Mouse (Mus musculus): Measurements from ENCODE around the gene Cotl1. TPM values are rescaled to one million over a fixed set of nuclear protein-coding genes. Genes with fewer than 3 reads are reported as not detected.
"Not testable (repeated sequence)": the region's sequence is repeated elsewhere in the genome, so short reads cannot be mapped to it uniquely, and the experiment has no call there.

Gene Cotl1
- polyA plus RNA-seq (2012; rRNA removed), result 88.9 and 123 TPM in 2 replicates

DNA sequence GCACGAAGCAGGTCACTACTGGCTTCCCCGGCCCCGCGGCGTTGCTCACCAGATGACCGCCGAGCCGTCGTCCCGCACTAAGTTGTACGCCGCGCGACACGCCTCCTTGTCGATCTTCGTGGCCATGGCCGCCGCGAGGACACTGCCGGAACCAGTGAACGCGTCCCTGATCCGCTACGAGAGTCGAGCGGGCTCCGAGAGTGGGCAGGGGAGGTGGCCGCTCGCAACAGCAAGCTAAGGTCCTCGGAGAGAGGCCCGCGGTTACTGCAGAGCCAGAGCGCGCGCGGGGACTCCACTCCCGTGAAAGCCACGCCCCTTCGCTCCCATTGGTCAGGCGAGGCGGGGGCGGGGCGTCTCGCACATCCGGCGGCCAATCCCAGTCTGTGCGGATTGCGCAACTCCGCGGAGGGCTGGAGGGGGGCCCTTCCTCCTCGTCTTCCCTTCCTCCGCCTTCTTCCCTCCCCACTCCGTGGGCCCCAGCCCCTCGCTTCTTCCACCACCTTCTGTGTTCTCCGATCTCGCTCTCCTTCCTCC, at the start of gene Cotl1:
Gene Cotl1 (minus strand): TSS at position 270 of the 534 bp plus-strand sequence.
- peak; percentile 96 for DNase-seq (ENCODE audit: low spot score)

DNA sequence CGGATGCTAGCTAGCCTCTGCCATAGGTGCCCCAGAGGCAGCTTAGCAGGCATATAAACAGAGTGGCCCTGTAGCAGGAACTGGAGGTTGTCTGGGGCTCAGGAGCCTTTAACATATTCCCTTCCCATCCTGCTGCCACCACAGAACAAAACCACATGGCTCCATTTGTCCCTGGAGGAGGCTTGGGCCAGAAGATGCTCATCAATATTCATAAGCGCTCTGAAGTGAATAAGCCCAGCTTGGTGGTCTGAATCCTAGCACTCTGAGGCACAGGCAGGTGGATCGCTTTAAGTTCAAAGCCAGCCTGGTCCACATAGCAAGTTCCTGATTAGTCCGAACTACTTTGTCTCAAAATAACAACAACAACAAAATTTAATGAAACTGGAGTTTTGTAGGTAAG, 47.7 kb upstream of the Cotl1 start:
- DNase-seq (ENCODE audit: low spot score), result no peak

DNA sequence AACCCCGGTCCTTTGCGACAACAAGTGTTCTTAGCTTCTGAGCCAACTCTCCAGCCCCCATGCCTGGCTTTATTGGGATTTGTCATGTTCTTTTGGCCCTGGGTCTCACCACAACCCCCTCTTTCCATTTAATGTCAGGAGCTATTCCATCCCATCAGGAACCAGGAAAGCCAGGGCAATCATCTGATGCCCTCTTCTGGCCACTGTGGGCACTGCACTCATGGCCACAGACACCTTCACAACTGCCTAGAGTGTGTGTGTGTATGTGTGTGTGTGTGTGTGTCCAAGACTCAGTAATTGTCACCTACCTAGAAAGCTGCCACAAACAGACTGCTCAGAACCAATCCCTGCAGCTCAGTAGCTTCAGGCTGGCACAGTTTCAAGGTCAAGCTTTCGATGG, 46.8 kb upstream of the Cotl1 start:
- no peak for DNase-seq (ENCODE audit: low spot score)

DNA sequence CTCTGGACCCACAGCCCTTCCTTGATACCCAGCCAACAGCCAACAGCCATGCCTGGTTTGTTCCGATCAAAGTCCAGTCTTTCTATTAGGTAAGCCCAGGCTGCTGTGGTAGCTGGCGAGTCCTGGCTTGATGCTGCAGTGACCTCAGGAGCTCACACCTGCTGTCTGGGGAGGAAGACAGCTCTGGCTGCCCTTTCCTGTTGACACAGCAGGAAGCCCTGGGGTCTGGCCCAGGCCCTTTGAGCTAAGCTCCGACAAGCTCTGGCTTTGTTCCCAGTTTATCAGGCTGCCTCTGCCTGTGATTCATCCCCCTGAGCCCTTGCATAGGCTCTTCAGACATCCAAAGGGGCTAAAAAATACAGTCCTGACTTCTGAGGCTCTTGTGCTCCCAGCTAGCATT, 45.3 kb upstream of the Cotl1 start:
- DNase-seq (ENCODE audit: low spot score), result no peak

DNA sequence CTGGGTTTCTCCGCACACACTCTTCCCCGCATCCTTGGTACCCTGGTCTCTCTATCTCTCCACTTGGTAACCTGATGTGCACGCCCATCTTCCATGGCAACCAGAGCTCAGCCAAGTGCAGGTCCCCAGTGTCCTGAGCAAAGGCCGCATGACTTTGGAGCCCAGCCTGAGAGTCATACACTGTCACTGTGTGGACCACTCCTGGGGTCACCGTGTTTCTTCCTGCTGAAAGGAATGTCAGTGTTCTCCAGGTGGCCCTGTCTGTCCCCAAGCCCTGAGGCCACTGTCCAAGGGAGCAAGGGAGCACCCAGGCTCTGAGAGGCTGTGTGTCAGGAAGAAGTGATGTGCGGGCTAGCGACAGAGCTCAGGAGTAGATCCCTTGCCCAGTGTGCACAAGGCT, 42.9 kb upstream of the Cotl1 start:
- no peak for DNase-seq (ENCODE audit: low spot score)

DNA sequence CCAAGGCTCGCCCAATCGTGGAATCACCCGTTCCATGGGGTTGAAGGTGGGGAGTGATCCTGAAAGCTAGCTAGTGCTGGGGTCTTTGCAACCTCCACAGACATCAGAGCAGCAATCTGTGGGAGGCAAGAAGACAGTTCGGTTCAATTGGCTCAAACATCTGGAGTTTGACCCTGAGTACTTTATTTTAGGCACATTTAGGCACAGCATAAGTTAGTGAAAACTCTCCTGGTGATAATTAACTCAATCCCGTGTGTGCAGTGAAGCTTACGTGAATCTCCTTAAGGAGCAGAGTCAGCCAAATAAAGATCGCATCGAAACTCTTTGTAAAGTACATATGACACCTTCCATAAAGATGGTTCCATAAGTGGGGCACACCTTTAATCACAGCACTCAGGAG, 41.6 kb upstream of the Cotl1 start:
- no peak for DNase-seq (ENCODE audit: low spot score)

DNA sequence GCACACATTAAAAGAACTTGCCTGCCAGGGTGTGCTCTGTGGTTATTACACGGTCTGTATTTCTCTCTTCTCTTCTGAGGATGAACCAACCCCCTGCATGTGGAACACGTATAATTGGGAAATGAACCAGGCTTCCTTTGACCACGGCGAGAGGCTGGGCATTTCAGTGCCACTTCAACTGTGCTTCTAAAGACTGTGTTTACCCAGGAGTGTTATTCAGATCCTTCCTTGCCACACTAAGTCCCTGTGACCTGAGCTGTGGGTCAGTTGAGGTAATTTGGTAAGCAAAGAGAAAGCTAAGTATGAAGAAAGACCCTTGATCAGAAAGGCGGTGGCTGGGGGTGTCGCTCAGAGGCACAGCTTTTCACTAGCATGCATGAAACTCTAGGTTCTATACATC, 41.0 kb upstream of the Cotl1 start:
- no peak for DNase-seq (ENCODE audit: low spot score)

DNA sequence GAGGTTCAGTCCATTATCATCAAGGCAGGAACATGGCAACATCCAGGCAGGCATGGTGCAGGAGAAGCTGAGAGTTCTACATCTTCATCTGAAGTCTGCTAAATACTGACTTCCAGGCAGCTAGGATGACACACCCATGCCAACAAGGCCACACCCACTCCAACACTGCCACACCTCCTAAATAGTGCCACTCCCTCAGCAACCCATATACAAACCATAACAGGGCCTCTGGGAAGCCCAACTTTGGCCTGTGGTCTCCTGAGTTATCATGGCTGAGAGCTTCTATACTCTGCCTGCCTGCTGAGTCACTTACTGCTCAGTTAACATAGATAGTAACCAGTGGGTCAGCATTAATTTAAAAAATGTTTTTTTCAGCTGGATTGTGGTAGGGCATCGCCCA, 32.8 kb upstream of the Cotl1 start:
- DNase-seq (ENCODE audit: low spot score), result no peak

DNA sequence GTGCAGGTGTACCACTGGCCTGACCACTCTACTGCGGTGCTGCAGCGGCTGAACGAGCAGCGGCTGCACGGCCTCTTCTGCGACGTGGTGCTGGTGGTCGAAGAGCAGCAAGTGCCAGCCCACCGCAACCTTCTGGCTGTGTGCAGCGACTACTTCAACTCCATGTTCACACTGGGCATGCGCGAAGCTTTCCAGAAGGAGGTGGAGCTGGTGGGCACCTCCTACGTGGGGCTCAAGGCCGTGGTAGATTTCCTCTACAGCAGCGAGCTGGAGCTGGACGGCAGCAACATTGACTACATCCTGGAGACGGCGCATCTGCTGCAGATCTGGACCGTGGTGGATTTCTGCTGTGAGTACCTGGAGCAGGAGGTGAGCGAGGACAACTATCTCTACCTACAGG, 29.3 kb upstream of the Cotl1 start:
- DNase-seq (ENCODE audit: low spot score), result no peak

DNA sequence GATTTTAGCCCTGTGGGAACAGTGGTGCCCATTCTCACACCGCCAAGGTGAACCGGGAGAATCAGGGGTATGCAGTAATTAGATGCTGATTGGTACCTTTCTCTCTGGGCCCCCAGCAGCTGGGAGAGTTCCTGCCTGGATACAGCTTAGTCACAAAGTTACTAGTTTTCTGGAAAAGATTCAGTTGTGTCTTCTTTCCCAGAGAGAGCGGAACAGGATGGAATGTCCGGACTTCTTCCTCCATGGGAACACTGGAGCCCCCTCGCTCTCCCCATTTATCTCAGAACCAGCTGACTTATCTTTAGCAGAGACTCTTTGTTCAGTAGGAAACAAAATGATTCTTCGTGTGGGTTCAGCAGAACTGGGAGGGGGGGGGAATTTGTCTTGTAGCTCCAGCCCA, 22.4 kb upstream of the Cotl1 start:
- DNase-seq (ENCODE audit: low spot score), result no peak

DNA sequence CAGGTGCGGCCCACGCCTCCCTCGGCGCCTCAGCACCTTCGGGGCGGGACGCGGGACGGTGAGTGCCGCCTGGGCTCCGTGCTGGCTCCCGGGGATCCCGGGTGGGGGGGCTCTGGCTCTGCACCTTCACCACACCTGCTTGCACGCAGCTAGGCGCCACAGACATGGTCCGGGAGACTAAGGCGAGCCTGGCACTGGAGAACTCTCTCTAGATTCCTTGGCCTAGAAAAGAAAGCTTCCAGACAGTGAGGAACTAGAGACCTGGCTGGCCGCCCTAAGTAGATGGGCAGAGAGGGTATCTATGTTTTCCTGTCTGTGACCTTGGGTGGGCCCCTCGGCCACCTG, 22.0 kb upstream of the Cotl1 start:
- DNase-seq (ENCODE audit: low spot score), result no peak

DNA sequence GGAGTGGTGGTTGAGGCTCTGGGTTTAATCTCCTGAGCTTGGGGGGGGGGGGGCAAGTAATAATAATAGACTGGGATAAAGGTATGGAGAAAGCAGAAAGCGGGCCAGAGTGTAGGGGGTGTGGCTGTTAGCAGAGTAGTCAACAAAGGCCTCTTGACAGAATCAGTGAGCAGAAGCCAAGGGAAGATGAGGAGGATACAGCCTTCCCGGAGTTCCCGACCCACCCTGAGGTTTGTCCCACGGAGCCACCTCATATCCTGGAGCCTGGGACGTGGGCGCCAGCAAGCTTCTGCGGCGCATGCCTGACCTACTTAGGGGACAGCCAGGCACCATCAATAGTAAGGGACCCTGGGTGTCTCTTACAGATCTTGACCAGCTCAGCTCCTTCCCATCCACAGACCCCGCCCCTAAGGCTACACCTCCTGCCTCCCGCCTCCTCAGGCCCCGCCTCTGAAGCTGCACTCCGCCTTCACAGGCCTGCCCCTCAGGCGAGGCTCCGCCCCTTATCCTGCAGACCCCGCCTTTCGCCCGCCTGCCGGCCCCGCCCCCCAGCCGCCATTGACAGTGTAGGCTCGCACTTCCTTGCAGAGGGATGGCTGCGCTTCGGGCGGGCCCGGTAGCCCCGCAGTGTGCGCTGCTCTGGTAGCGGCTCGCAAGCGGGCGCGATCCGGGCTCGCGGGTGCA, 21.5 kb upstream of the Cotl1 start, which contains the start of gene Klhl36:
Gene Klhl36 (plus strand): TSS at position 561 of the 684 bp plus-strand sequence.
- peak; percentile 89 for DNase-seq (ENCODE audit: low spot score)

DNA sequence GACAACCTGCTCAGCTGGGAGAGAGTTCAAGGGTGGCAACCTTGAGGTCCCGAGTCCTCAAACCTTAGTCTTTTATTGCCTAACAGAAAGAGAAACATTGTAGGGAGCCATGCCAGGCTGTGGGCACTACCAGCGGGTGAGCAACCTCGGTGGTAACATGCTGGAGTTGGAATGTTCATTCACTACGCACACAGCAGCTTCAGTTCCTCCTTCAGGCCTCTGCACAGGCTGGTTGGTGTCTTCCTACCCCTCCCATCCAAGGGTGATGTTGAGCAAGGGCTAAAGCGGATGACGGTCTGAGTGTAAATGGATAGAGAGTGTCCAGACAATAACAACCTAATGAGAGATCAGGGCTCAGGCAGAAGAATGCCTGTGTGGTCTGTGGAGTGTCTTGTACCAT, 17.4 kb upstream of the Cotl1 start:
- no peak for DNase-seq (ENCODE audit: low spot score)

DNA sequence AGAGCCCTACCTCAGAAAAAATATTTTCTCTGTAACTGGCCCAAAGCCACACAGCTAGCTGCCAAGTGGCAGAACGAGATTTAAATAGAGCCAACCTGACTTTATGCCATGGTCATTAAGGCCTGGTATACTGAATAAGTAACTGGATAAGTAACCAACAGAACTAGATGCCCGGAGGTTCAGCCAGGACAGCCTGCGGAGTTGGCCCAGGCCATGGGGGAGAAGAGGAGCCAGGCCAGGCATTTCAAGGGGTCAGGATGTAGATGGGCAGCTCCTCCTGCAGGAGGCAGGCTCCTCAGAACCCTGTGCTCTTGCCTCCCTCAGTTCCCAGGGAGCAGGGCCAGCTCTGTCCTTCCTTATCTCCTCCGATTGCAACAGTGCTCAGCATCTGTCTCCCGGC, 15.3 kb upstream of the Cotl1 start:
- no peak for DNase-seq (ENCODE audit: low spot score)

DNA sequence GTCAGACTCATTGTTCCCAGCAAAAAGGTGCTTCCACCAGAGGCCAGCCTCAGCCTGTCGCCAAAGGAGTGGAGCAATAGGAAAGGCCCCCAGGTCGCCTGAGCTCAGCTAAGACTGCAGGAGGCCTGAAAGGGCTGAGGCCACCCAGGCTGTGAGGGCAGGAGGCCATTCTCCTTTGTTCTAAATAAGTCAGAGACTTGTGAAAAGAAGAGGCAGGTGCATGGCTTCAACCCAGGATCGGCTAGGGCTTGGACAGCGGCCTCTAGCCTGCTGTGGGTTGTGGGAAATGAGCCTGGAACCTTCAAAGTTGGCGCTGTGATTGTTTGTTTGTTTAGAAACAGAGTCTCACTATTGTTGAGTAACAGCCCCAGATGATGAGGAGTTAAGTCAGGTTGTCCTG, 13.7 kb upstream of the Cotl1 start:
- no peak for DNase-seq (ENCODE audit: low spot score)

DNA sequence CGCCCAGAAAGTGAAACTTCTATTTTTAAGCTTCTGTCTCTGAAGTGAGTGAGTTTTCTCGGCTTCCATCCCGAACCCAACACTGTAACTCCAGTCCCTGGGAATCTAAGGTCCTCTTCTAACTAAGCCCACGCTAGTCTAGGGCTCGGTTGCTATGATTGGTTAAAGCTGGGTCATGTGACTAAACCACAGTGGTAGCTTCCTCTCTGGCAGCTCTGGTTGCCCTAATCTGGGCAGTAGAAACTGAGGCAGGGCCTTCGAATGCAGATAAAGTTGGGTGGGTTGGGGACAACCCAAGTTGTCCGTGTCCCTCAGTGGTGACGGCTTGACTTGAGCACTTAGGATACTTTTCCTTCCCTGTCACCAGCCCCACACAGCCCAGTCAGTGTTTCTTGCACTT, 13.2 kb upstream of the Cotl1 start:
- no peak for DNase-seq (ENCODE audit: low spot score)

DNA sequence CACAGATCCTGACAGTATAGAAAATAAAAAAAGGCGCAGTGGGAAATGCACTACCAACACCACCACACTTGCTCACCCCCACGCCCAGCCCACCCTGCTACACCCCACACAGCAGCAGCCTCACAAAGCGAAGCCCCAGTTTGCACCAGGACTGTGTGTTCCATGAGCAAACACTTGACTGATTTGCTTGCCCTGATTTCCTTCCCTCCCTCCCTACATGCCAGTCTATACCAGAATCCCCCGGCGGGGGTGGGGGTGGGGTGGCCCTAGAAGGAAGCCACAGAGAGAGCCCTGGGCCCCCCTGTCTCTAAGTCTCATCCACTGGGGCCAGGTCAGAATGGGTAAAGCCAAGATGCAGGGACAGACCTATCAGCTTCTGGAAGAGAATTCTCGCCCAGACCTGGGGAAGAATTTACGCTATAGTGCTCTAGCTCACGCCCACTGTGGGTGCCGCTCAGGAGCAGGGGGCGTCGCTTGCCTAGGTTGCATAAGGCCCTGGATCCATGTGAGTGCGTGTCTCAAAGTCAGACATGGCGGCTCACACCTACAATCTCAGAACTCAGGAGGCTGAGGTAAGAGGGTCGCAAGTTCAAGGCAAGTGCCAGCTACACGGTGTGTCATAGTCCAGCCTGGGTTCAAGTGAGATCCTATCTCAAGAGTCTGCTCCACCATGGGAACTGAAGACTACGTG, 7.0 kb upstream of the Cotl1 start:
- DNase-seq (ENCODE audit: low spot score), result no peak

DNA sequence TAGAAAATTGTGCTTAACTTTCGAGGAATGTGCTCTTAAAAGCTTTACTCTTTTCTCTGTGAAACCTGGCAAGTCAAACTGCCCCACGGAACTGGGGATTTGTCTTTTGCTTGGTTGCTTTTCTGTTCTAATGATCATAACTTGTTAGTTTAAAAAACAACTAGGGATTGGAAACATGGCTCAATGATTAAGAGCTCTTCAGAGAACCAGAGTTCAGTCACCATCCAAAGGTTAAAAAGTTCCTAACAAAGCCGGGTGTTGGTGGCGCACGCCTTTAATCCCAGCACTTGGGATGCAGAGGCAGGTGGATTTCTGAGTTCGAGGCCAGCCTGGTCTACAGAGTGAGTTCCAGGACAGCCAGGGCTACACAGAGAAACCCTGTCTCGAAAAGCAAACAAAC, 5.4 kb upstream of the Cotl1 start:
- not testable (repeated sequence) for DNase-seq (ENCODE audit: low spot score)

DNA sequence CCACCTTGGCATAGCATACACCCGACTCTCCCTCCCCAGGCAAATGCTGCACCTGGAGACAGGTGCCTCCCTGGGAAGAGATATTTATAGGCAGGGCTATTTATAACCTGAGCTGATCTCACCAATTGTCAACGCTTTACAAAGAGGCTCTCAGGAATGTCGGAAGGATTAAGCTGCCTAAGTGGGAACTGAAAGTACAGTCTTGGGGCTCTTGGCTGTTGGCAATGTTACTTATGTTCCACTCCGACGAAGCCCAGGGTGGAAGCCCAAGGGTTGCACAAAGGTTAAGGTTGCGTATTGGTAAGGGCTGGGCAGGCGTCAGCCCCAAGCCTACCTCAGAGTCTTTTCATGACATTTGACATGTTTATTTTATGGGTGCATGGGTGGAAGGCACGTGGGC, 4.2 kb upstream of the Cotl1 start:
- no peak for DNase-seq (ENCODE audit: low spot score)

DNA sequence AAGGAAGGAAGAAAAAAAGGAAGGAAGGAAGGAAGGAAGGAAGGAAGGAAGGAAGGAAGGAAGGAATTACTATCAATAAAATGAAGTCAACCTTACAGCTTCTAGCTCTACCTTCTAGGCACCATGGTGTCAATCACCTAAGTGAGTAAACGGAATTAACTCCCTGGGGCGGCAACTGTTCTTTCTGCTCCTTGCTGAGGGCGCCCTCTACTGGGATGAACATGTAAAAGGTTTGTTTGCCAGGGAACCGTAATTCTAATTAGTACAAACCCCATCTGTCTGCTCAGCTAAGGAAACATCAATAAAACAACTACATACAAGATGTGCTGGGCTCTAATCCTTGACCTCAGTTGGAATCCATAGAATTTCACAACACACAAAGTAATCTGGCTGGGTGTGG, 3.1 kb upstream of the Cotl1 start:
- no peak for DNase-seq (ENCODE audit: low spot score)

DNA sequence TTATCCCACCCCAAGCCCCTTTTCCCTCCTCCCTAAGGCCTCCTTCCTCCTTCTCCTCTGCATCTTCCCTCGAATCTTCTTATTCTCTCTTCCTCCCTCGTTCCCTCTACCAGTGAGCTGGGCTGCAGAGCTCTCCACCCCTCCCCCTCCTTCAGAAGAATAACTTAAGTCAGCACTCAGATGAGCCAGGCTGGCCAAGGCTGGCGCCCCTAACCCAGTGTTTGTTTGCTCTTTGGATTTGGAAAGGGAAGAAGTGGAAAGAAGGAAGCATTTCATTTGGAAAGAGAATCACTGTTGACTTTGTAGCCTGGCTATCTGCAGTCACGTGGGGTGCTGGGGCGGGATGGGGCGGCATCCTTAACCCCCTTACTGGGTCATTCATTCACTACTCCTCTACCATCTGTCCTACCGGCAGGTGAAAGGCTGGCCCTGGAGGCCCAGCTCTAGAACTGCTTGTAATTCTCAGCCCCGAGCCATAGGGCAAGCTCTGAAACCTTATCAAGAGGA, 614 bp upstream of the Cotl1 start:
- DNase-seq (ENCODE audit: low spot score), result no peak

DNA sequence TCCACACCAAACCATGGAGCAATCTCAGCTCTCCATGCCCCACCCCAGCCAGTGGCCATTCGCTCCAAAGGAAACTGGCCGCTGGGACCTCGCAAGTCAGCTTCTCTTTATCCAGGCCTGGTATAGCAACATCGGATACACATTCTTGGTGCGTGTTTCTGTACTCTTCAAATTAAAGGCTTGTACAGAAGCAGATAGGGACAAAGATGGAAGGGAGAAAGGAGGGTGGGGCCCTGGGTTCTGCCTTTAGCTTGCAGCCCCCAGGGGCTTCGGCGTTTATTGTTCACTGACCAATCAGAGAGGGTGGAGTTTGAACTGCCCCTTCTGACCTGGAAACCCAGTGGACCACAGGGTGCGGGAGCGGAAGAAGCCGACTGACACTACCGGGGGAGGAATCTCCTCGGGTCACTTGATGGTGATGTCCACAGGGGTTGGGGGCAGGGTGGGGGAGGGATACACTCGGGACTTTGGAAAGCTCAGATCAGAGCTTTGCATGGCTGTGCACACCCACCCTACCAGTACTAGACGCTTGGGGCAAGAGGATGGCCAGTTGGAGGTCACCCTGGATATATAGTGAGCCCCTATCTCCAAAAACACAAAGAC, 824 bp downstream of the Cotl1 start:
- no peak for DNase-seq (ENCODE audit: low spot score)

DNA sequence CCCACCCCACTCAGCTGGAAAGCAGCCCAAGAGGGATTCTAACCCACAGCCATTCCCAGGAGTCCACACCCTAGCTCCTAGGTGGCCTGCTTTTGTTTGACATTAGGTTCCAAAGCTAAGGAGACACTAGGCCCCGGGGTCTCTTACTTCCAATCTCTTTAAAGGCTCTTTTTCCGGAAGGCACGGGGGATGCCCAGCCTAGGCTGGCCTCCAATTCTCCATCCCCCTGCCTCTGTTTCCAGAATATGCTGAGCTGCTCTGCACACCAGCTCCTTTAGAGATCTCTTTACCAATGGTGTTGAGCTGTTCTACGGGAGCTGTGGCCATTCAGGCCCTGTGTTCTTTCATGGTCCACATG, 1.4 kb downstream of the Cotl1 start:
- DNase-seq (ENCODE audit: low spot score), result no peak

Measured in urinary bladder, adult 2 months (tissue).